In genomic region chr3:79586804-79587203, GRCm38 (mm10) we compare ENCODE assay signal across 7 mouse cellular contexts. TPM values are rescaled to one million over a fixed set of nuclear protein-coding genes. Genes with fewer than 3 reads are reported as not detected.
DNase-seq lines count a peak whose midpoint lies in the region; ATAC-seq lines count a peak whose summit lies in the region.

No protein-coding gene starts in this region.

- DNase-seq in adrenal gland, postnatal 14 days = peak; percentile 92
- peak; percentile 94 for DNase-seq in embryonic facial prominence, embryonic 11.5 days (ENCODE audit: low spot score)
- DNase-seq in heart, adult 18-20 months = peak; percentile 88 to 93
- peak; percentile 94 for DNase-seq in kidney, adult 18-20 months
- peak; percentile 93 for DNase-seq in limb, embryonic 10.5 days (ENCODE audit: low spot score)
- peak; percentile 95 for DNase-seq in midbrain, embryonic 14.5 days
- DNase-seq in spleen, adult 12 weeks (ENCODE audit: low spot score) = peak; percentile 82

- no peaks in the 10 kb centered on the region for H3K4me1 ChIP-seq in embryonic facial prominence, embryonic 11.5 days (ENCODE audit: control insufficient read depth, insufficient read depth, low read length)
- no peaks in the 10 kb centered on the region for H3K4me1 ChIP-seq in limb, embryonic 10.5 days
- peaks cover under 1% of the 10 kb centered on the region for H3K4me1 ChIP-seq in midbrain, embryonic 14.5 days (ENCODE audit: control insufficient read depth, insufficient read depth, low read length)

- H3K27ac ChIP-seq in embryonic facial prominence, embryonic 11.5 days (replicated peaks; ENCODE audit: low read depth, low read length) = no peak overlapping the region
- H3K27ac ChIP-seq in limb, embryonic 10.5 days = no peak overlapping the region
- H3K27ac ChIP-seq in midbrain, embryonic 14.5 days (replicated peaks; ENCODE audit: low read depth, low read length) = no peak overlapping the region

- 6% methylated on average over 6 of the region's 6 CpGs for WGBS in embryonic facial prominence, embryonic 11.5 days
- 7% methylated on average over 6 of the region's 6 CpGs for WGBS in limb, embryonic 10.5 days
- 6% methylated on average over 6 of the region's 6 CpGs for WGBS in midbrain, embryonic 14.5 days

- H3K4me2 ChIP-seq in embryonic facial prominence, embryonic 11.5 days (ENCODE audit: low read depth, low read length) = no peak overlapping the region
- H3K4me2 ChIP-seq in midbrain, embryonic 14.5 days (ENCODE audit: low read length) = no peak overlapping the region

- no peak overlapping the region for H3K9ac ChIP-seq in embryonic facial prominence, embryonic 11.5 days (replicated peaks; ENCODE audit: low read length)
- no peak overlapping the region for H3K9ac ChIP-seq in midbrain, embryonic 14.5 days (replicated peaks; ENCODE audit: low read length)

- peak; percentile 66; the same call in 1 of the 2 replicates for ATAC-seq in embryonic facial prominence, embryonic 11.5 days (replicated peaks; ENCODE audit: insufficient number of reproducible peaks, low FRiP score, low TSS enrichment, low read depth)
- peak; percentile 73 for ATAC-seq in midbrain, embryonic 14.5 days (ENCODE audit: low FRiP score, low TSS enrichment)

- no peaks in the 10 kb centered on the region for H3K9me3 ChIP-seq in embryonic facial prominence, embryonic 11.5 days (replicated peaks; ENCODE audit: control insufficient read depth, low read length)
- no peaks in the 10 kb centered on the region for H3K9me3 ChIP-seq in limb, embryonic 10.5 days (replicated peaks)
- no peaks in the 10 kb centered on the region for H3K9me3 ChIP-seq in midbrain, embryonic 14.5 days (ENCODE audit: control insufficient read depth, low read length)

- no peaks in the 10 kb centered on the region for H3K27me3 ChIP-seq in embryonic facial prominence, embryonic 11.5 days (ENCODE audit: control insufficient read depth, insufficient read depth, low read length)
- no peaks in the 10 kb centered on the region for H3K27me3 ChIP-seq in limb, embryonic 10.5 days (ENCODE audit: low read depth, poor library complexity, severe bottlenecking)
- H3K27me3 ChIP-seq in midbrain, embryonic 14.5 days (ENCODE audit: control insufficient read depth, insufficient read depth, low read length) = no peaks in the 10 kb centered on the region

- H3K4me3 ChIP-seq in embryonic facial prominence, embryonic 11.5 days (ENCODE audit: low read depth, low read length) = no peak overlapping the region
- no peak overlapping the region for H3K4me3 ChIP-seq in limb, embryonic 10.5 days
- H3K4me3 ChIP-seq in midbrain, embryonic 14.5 days (replicated peaks; ENCODE audit: low read depth, low read length) = no peak overlapping the region

- no peaks in the 10 kb centered on the region for H3K36me3 ChIP-seq in embryonic facial prominence, embryonic 11.5 days (replicated peaks; ENCODE audit: control insufficient read depth, insufficient read depth, low read depth, low read length)
- no peaks in the 10 kb centered on the region for H3K36me3 ChIP-seq in limb, embryonic 10.5 days
- no peaks in the 10 kb centered on the region for H3K36me3 ChIP-seq in midbrain, embryonic 14.5 days (ENCODE audit: control insufficient read depth, insufficient read depth, low read length)

RNA-seq across cellular contexts. Expression of gene Ppid, which starts 4.3 kb away (rescaled TPM):
- total RNA-seq in adrenal gland, postnatal 14 days (2021) = 52.7 and 53.5 TPM in 2 replicates
- polyA plus RNA-seq in embryonic facial prominence, embryonic 11.5 days (2014; fragmentation: Nextera tagmentation; extraction: Ambion mirVana) = 246 and 268 TPM in 2 replicates
- 10 to 100 TPM; 41.9 to 43.6 TPM for total RNA-seq in heart, adult 18-20 months (2021)
- 245 and 281 TPM in 2 replicates for polyA plus RNA-seq in limb, embryonic 10.5 days (2016; fragmentation: Nextera tagmentation; extraction: Ambion mirVana)
- polyA plus RNA-seq in midbrain, embryonic 14.5 days (2014; fragmentation: Nextera tagmentation; extraction: Ambion mirVana) = 126 and 157 TPM in 2 replicates

RNA-seq across cellular contexts. Expression of gene Fnip2, which starts 19.2 kb away (rescaled TPM):
- total RNA-seq in adrenal gland, postnatal 14 days (2021) = 9.7 and 11.0 TPM in 2 replicates
- polyA plus RNA-seq in embryonic facial prominence, embryonic 11.5 days (2014; fragmentation: Nextera tagmentation; extraction: Ambion mirVana) = 3.9 and 4.5 TPM in 2 replicates
- 10 to 100 TPM; 24.7 to 24.8 TPM for total RNA-seq in heart, adult 18-20 months (2021)
- 5.2 and 5.7 TPM in 2 replicates for polyA plus RNA-seq in limb, embryonic 10.5 days (2016; fragmentation: Nextera tagmentation; extraction: Ambion mirVana)
- polyA plus RNA-seq in midbrain, embryonic 14.5 days (2014; fragmentation: Nextera tagmentation; extraction: Ambion mirVana) = 7.7 and 8.0 TPM in 2 replicates

RNA-seq across cellular contexts. Expression of gene 4930579G24Rik, which starts 42.1 kb away (rescaled TPM):
- total RNA-seq in adrenal gland, postnatal 14 days (2021) = 4.7 and 6.5 TPM in 2 replicates
- polyA plus RNA-seq in embryonic facial prominence, embryonic 11.5 days (2014; fragmentation: Nextera tagmentation; extraction: Ambion mirVana) = 39.2 and 43.5 TPM in 2 replicates
- 1 to 10 TPM; 1.6 to 1.8 TPM for total RNA-seq in heart, adult 18-20 months (2021)
- 30.8 and 33.4 TPM in 2 replicates for polyA plus RNA-seq in limb, embryonic 10.5 days (2016; fragmentation: Nextera tagmentation; extraction: Ambion mirVana)
- 6.1 and 7.3 TPM in 2 replicates for polyA plus RNA-seq in midbrain, embryonic 14.5 days (2014; fragmentation: Nextera tagmentation; extraction: Ambion mirVana)

RNA-seq across cellular contexts. Expression of gene Etfdh, which starts 42.5 kb away (rescaled TPM):
- 444 and 454 TPM in 2 replicates for total RNA-seq in adrenal gland, postnatal 14 days (2021)
- polyA plus RNA-seq in embryonic facial prominence, embryonic 11.5 days (2014; fragmentation: Nextera tagmentation; extraction: Ambion mirVana) = 54.2 and 56.5 TPM in 2 replicates
- 100 to 1,000 TPM; 616 to 630 TPM for total RNA-seq in heart, adult 18-20 months (2021)
- polyA plus RNA-seq in limb, embryonic 10.5 days (2016; fragmentation: Nextera tagmentation; extraction: Ambion mirVana) = 34.6 and 40.8 TPM in 2 replicates
- polyA plus RNA-seq in midbrain, embryonic 14.5 days (2014; fragmentation: Nextera tagmentation; extraction: Ambion mirVana) = 35.8 and 44.7 TPM in 2 replicates
